Mouse (Mus musculus) lung, embryonic 15.5 days (tissue): ENCODE results near the gene Arid1b. TPM values are rescaled to one million over a fixed set of nuclear protein-coding genes. Genes with fewer than 3 reads are reported as not detected.

Experiments
- ATAC-seq: fragments of 200-750 bp; cut with Nextera tagmentation; 2 replicates; pipeline ENCODE4 v1.8.0; 2017; ENCODE audit warnings: moderate number of reproducible peaks, borderline replicate concordance; ENCODE audit not compliant: low FRiP score, low TSS enrichment; ENCODE audit errors: extremely low read depth
- H3K27ac ChIP-seq: fragments of 300-500 bp; sonication (generic); 2 replicates; pipeline ENCODE4 v1.5.1; 2015; ENCODE audit warnings: moderate library complexity, mild to moderate bottlenecking, inconsistent platforms
- H3K27me3 ChIP-seq: fragments of 300-500 bp; sonication (generic); 2 replicates; pipeline ENCODE4 v1.6.1; 2015; ENCODE audit warnings: inconsistent platforms
- H3K36me3 ChIP-seq: fragments of 300-500 bp; sonication (generic); 2 replicates; pipeline ENCODE4 v1.6.1; 2015; ENCODE audit warnings: inconsistent platforms
- H3K4me1 ChIP-seq: fragments of 300-500 bp; sonication (generic); 2 replicates; pipeline ENCODE4 v1.6.1; 2015; ENCODE audit warnings: inconsistent platforms
- H3K4me2 ChIP-seq: fragments of 300-500 bp; sonication (generic); 2 replicates; pipeline ENCODE4 v1.6.1; 2015; ENCODE audit warnings: inconsistent platforms, mild to moderate bottlenecking, moderate library complexity
- H3K4me3 ChIP-seq: fragments of 300-500 bp; sonication (generic); 2 replicates; pipeline ENCODE4 v1.5.1; 2015; ENCODE audit warnings: mild to moderate bottlenecking, inconsistent platforms
- H3K9ac ChIP-seq: fragments of 300-500 bp; sonication (generic); 2 replicates; pipeline ENCODE4 v1.6.1; 2015; ENCODE audit warnings: inconsistent platforms
- H3K9me3 ChIP-seq: fragments of 300-500 bp; sonication (generic); 2 replicates; pipeline ENCODE4 v1.6.1; 2016; ENCODE audit warnings: inconsistent platforms
- WGBS: fragments of 180-500 bp; shearing (Covaris S2); methylation state at CpG from one replicate; pipeline ENCODE4 v1.1.7; 2015; 5-methylcytosine and 5-hydroxymethylcytosine counted together
- polyA plus RNA-seq: library from polyadenylated mRNA; unstranded; fragments of >200 nt; fragmentation: Nextera tagmentation; extraction: Ambion mirVana; gene quantifications from 2 replicates; pipeline ENCODE4 v1.2.1, GENCODE M21; 2015

The Arid1b gene
- polyA plus RNA-seq, 1 experiment from 2014 or later, result 10.5 TPM

DNA sequence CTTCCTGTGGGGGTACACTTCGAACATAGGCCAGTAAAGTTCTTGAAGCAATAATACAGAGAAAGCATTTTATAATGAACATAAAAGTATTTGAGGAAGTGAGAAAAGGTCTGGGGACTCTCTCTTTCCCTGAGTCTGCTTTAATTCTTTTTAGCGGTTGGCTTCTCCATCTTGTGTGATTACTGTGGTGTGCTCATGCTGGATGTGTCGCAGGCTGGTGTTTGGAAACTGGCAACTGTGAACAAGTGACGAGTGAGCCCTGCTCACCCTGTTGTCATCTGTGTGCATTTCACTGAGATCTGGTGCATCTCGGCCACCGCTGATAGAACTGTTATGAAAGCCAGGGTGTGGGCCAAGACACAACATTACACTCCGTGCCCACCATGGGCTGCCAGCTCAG is 216.8 kb downstream of the Arid1b start:
- Histone ChIP-seq H3K27me3 (no peaks in the 10 kb centered on the region), H3K4me1 (peaks cover 59% of the 10 kb centered on the region), H3K9ac (no peak overlapping the region), H3K27ac (peak overlapping the region; percentile 29), H3K4me2 (no peak overlapping the region), H3K9me3 (no peaks in the 10 kb centered on the region), H3K4me3 (no peak overlapping the region), H3K36me3 (no peaks in the 10 kb centered on the region)
- ATAC-seq, result no peak
- 60% methylated on average over 7 of the region's 7 CpGs for WGBS

- no peak overlapping the region for H3K27ac ChIP-seq
- H3K9ac ChIP-seq, result no peak overlapping the region
- H3K36me3 ChIP-seq, result no peaks in the 10 kb centered on the region
- no peak overlapping the region for H3K4me2 ChIP-seq
- H3K27me3 ChIP-seq, result no peaks in the 10 kb centered on the region
- 44% methylated on average over 12 of the region's 12 CpGs for WGBS
- H3K4me1 ChIP-seq, result peaks cover 56% of the 10 kb centered on the region
- no peaks in the 10 kb centered on the region for H3K9me3 ChIP-seq
- no peak overlapping the region for H3K4me3 ChIP-seq
- peak; percentile 33; the same call in 1 of the 2 replicates for ATAC-seq
These were observed 218.0 kb downstream of the Arid1b start for GRCm38 (mm10) chr17:5212166-5212565.

DNA sequence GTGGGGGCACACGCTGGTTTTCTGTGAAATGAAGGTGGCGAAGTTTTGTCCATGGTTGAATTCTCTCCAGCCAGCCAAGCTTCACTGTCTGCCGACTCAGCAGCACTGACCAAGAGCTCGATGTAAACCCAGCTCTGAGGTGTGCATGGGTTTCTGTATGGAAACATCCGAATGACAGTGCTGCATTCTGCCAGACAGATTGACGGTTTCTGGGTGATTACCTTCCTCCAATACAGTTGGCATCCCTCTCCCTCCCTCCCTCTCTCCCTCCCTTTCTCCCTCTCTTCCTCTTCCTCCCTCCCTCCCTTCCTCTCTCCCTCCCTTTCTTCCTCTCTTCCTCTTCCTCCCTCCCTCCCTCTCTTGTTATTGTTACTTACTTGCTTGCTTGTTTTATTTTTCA is 219.3 kb downstream of the Arid1b start:
- H3K4me1 ChIP-seq, result peaks cover 45% of the 10 kb centered on the region
- ATAC-seq, result no peak
- no peak overlapping the region for H3K9ac ChIP-seq
- 66% methylated on average over 6 of the region's 6 CpGs for WGBS
- no peak overlapping the region for H3K4me2 ChIP-seq
- no peaks in the 10 kb centered on the region for H3K9me3 ChIP-seq
- H3K27ac ChIP-seq, result no peak overlapping the region
- no peak overlapping the region for H3K4me3 ChIP-seq
- H3K36me3 ChIP-seq, result no peaks in the 10 kb centered on the region
- H3K27me3 ChIP-seq, result no peaks in the 10 kb centered on the region

DNA sequence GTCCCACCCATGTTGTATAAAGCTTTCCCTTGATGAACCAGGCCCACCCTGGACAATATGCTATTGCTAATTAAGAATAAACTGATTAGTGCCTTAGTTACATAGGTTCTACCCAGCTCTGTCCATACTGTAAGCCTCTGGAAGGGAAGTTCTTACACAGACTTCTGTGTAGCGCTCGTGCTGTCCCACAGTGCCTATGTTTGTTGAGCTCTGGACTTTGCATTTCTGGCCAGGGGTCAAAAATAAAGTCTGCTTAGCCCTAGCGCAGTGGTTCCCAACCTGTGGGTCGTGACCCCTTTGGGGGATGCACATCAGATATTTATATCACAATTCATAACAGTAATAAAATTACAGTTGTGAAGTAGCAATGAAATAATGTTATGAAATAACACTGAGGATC is 221.2 kb downstream of the Arid1b start:
- Histone ChIP-seq H3K27ac (no peak overlapping the region), H3K27me3 (no peaks in the 10 kb centered on the region), H3K4me2 (no peak overlapping the region), H3K9me3 (no peaks in the 10 kb centered on the region), H3K4me1 (peaks cover 39% of the 10 kb centered on the region), H3K9ac (no peak overlapping the region), H3K36me3 (no peaks in the 10 kb centered on the region), H3K4me3 (no peak overlapping the region)
- no peak for ATAC-seq
- 92% methylated on average over 4 of the region's 4 CpGs for WGBS

DNA sequence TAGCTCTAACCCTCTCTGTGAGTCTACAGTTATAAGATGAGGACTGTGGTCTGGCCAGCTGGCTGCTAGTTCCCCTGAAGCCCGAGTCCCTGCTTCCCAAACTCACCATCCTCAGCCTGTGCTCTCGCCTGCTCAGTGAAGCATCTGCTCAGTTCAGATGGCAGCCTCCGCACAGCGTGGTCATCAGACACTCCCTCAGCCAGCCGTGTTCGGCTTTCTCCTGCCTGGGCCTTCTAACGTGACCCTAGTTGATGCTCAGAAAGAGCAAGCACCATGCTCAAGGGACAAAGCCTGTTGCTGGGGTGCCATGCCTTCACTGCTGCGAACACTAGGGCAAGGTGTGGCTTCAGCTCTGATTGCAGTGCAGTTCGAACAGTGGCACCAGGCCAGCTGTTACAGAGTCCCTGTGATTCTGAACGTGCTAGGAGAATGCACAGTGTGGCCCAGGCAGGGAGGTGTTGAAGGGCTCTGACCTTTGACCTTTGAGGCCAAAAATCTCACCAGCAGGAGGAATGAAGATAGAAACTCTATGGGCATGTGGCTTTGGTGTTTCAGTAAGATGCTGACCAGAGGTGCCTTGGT is 222.9 kb downstream of the Arid1b start:
- no peaks in the 10 kb centered on the region for H3K27me3 ChIP-seq
- no peak overlapping the region for H3K4me3 ChIP-seq
- WGBS, result 62% methylated on average over 10 of the region's 10 CpGs
- ATAC-seq, result no peak
- H3K4me2 ChIP-seq, result no peak overlapping the region
- no peaks in the 10 kb centered on the region for H3K9me3 ChIP-seq
- H3K27ac ChIP-seq, result no peak overlapping the region
- H3K36me3 ChIP-seq, result no peaks in the 10 kb centered on the region
- no peak overlapping the region for H3K9ac ChIP-seq
- H3K4me1 ChIP-seq, result peaks cover 37% of the 10 kb centered on the region

DNA sequence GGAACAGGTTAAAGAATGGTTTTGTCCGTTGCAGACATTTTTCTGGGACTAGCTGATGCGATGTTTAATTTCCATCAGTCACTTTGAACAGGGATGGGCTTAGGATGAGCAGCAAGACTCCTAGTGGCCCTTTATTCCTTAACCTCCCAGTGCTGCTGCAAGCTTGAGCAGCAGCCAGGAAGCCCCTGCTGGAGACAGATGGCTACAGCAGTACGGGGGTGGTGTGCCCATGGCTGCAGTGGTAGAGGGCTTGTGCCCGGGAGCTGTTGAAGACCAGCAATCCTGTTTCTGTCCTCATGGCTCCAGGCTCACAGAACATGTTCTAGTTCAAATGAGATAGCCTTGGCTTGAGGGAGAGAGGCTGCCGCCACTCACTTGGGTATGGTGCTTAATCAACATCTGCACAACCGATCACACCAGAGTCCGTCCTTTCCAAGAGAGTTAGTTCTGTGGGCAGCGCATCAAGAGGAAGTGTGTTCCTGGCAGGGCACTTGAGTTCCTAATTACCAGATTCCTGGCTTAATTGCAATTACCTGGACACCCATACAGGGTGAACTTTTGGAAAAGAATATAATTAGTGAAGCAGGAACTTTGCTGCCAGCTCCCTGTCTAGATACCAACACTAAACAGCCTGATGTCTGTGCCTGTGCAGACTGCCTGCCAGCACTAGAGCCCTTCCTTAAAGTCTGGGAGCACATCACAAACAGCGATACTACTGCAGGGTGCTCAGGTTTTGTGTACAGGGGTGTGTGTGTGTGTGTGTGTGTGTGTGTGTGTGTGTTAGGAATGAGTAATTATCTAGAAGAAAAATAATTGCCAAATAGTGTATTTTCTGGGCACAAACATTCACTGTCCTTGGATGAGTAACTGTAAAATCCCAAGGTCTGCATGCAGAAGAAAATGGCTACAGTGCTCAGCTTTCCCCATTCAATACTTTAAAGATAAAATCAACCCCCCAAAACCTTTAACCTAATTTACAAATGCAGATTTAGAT is 224.0 kb downstream of the Arid1b start:
- no peak for ATAC-seq
- Histone ChIP-seq H3K36me3 (no peaks in the 10 kb centered on the region), H3K9me3 (no peaks in the 10 kb centered on the region), H3K4me1 (peaks cover 29% of the 10 kb centered on the region), H3K9ac (no peak overlapping the region), H3K4me2 (no peak overlapping the region), H3K27ac (no peak overlapping the region), H3K27me3 (no peaks in the 10 kb centered on the region), H3K4me3 (no peak overlapping the region)
- 73% methylated on average over 9 of the region's 9 CpGs for WGBS

DNA sequence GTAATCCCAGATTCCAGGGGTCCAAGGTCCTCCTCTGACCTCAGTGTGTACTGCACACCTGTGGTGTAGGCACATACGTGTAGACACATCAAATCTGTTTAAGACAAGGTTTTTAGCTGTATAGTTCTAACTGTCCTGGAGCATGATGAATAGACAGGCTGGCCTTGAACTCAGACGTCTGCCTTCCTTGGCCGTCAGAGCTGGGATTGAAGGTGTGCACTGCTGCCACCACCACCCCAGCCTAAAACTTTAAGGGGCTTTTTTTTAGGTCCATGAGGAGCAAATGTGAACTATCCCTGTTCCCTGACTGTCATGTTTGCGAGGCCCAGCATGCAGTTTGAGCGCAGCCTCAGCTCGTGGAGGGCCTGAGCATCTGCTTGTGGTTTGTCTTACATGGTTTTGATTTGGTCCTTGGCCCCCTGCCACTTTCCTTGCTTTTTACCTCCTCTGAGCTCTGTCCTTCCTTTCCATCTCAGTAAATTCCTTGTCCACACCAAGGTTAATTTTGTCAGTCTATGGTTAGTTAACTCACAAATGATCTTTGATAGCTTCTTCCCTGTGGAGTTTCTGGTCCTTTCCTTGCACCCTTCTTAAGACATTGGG is 224.9 kb downstream of the Arid1b start:
- no peak for ATAC-seq
- Histone ChIP-seq H3K4me2 (no peak overlapping the region), H3K36me3 (no peaks in the 10 kb centered on the region), H3K9me3 (no peaks in the 10 kb centered on the region), H3K9ac (no peak overlapping the region), H3K4me3 (no peak overlapping the region), H3K27ac (no peak overlapping the region), H3K4me1 (peaks cover 25% of the 10 kb centered on the region), H3K27me3 (no peaks in the 10 kb centered on the region)
- 69% methylated on average over 6 of the region's 6 CpGs for WGBS

DNA sequence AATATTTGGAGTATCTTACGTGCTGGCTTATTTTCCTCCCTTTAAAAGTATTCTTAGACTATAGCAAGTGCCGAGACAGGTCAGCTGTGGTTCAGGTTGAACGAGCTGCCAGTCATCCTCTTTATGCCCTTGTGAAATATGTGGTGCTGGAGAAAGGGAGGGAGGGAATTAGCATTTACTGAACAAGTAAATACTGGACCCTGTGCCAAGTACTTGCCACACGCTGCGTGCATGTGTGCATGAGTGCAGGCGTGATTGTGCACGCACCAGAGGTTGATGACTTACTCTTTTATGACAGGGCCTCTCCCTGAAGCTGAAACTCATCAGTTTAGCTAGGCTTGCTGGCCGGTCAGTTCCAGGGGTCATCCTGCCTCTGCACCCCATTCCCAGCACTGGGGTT is 226.9 kb downstream of the Arid1b start:
- Histone ChIP-seq H3K4me2 (no peak overlapping the region), H3K27ac (peak overlapping the region; percentile 25), H3K9ac (no peak overlapping the region), H3K4me1 (peaks cover 28% of the 10 kb centered on the region), H3K9me3 (no peaks in the 10 kb centered on the region), H3K4me3 (no peak overlapping the region), H3K27me3 (no peaks in the 10 kb centered on the region), H3K36me3 (no peaks in the 10 kb centered on the region)
- 39% methylated on average over 8 of the region's 8 CpGs for WGBS
- ATAC-seq, result peak; percentile 35

DNA sequence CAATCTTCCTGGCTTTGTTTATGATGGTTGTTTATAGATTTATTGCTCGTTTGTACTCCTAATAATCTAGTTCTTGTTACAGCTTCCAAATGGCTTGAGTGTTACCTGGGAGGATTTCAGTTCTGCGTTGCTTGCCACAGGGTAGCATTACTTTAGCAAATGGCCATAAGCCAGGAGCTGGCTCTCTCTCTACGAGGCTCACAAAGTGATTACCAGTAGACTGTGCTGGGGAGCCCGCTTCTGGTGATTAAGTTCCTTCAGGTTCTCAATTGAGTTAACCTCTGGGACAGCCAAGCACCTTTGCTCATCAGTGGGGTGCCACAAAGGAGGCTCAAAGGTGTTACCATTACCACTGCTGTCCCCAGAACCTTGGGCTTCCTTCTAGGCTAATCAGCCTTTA is 227.4 kb downstream of the Arid1b start:
- H3K9me3 ChIP-seq, result no peaks in the 10 kb centered on the region
- no peak overlapping the region for H3K9ac ChIP-seq
- H3K4me2 ChIP-seq, result no peak overlapping the region
- ATAC-seq, result no peak
- no peaks in the 10 kb centered on the region for H3K36me3 ChIP-seq
- no peaks in the 10 kb centered on the region for H3K27me3 ChIP-seq
- H3K4me1 ChIP-seq, result peaks cover 33% of the 10 kb centered on the region
- WGBS, result 66% methylated on average over 4 of the region's 4 CpGs
- H3K27ac ChIP-seq, result no peak overlapping the region
- H3K4me3 ChIP-seq, result no peak overlapping the region

DNA sequence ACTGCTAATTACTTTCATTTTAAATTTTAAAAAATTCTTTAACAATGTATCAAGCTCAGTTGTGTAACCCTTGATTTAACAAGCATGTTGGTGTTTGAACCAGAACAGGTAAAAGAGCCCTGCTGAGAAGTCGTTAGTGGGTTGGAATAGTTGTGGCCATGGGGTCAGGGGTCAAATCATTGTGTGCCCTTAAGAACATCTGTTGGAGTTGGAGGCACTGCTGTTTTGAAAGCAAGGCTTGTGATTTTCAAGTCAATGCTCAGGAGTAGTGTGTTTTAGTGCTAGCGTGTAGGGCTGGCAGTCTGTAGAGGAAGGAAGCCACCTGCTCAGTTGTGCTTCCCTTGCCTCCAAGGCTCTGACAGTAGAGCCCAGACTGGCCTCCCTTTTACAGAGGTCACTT is 228.7 kb downstream of the Arid1b start:
- Histone ChIP-seq H3K4me2 (no peak overlapping the region), H3K9ac (no peak overlapping the region), H3K9me3 (no peaks in the 10 kb centered on the region), H3K36me3 (no peaks in the 10 kb centered on the region), H3K4me3 (no peak overlapping the region), H3K27me3 (no peaks in the 10 kb centered on the region), H3K27ac (no peak overlapping the region), H3K4me1 (peaks cover 38% of the 10 kb centered on the region)
- no peak for ATAC-seq
- WGBS, result 41% methylated on average over 2 of the region's 2 CpGs

GRCm38 (mm10) chr17:5224932-5225331 is 230.8 kb downstream of the Arid1b start:
- ATAC-seq, result no peak
- H3K4me3 ChIP-seq, result no peak overlapping the region
- H3K27ac ChIP-seq, result no peak overlapping the region
- 69% methylated on average over 4 of the region's 4 CpGs for WGBS
- no peaks in the 10 kb centered on the region for H3K36me3 ChIP-seq
- H3K9ac ChIP-seq, result no peak overlapping the region
- no peaks in the 10 kb centered on the region for H3K9me3 ChIP-seq
- H3K4me1 ChIP-seq, result peaks cover 47% of the 10 kb centered on the region
- H3K4me2 ChIP-seq, result no peak overlapping the region
- no peaks in the 10 kb centered on the region for H3K27me3 ChIP-seq

GRCm38 (mm10) chr17:5227136-5227535 is 233.0 kb downstream of the Arid1b start:
- Histone ChIP-seq H3K36me3 (no peaks in the 10 kb centered on the region), H3K4me1 (peaks cover 30% of the 10 kb centered on the region), H3K9ac (no peak overlapping the region), H3K4me2 (no peak overlapping the region), H3K4me3 (no peak overlapping the region), H3K27me3 (no peaks in the 10 kb centered on the region), H3K27ac (no peak overlapping the region), H3K9me3 (no peaks in the 10 kb centered on the region)
- WGBS, result 20% methylated on average over 6 of the region's 6 CpGs
- ATAC-seq, result no peak
